Mouse (Mus musculus) liver, postnatal 0 days (tissue): ENCODE measurements at regions not wholly inside any gene's neighbourhood (a gene's known extent, or its start where the extent isn't known, plus 50 kb on each side); places are given as distances from the start of the nearest gene placed in this dataset.

Experiments used
- CTCF ChIP-seq: sonication (generic); IDR thresholded peaks from 2 replicates; pipeline ENCODE4 v1.5.1; 2016; ENCODE audit warnings: antibody characterized with exemption, low read depth
- EP300 ChIP-seq: IDR thresholded peaks from 2 replicates; pipeline ENCODE4 v1.6.1; 2016; ENCODE audit warnings: antibody characterized with exemption, low read depth, mild to moderate bottlenecking

GRCm38 (mm10) chr4:8370786-8371185 lies 131.9 kb upstream of the Car8 start:
- no peak for TF ChIP-seq EP300
- TF ChIP-seq CTCF = no peak
